Mouse (Mus musculus) ES-E14 (cell line): Measurements from ENCODE around the gene Stpg1.

Experiments used
- CHD2 ChIP-seq: IDR thresholded peaks from 2 replicates; pipeline ENCODE4 v1.6.1; 2014; ENCODE audit warnings: mild to moderate bottlenecking, low read depth, low read length, inconsistent platforms
- HCFC1 ChIP-seq: IDR thresholded peaks from 2 replicates; pipeline ENCODE4 v1.6.1; 2012; ENCODE audit warnings: low read length, inconsistent platforms, borderline replicate concordance; ENCODE audit not compliant: insufficient read depth
- MAFK ChIP-seq: IDR thresholded peaks from 2 replicates; pipeline ENCODE4 v1.6.1; 2014; ENCODE audit warnings: mild to moderate bottlenecking, low read depth, low read length, inconsistent platforms; ENCODE audit not compliant: insufficient read depth
- ZC3H11A ChIP-seq: IDR thresholded peaks from 2 replicates; pipeline ENCODE4 v1.6.1; 2012; ENCODE audit warnings: low read depth, mild to moderate bottlenecking, inconsistent platforms, low read length, borderline replicate concordance
- ZNF384 ChIP-seq: IDR thresholded peaks from 2 replicates; pipeline ENCODE4 v1.6.1; 2012; ENCODE audit warnings: low read depth, low read length, inconsistent platforms

DNA sequence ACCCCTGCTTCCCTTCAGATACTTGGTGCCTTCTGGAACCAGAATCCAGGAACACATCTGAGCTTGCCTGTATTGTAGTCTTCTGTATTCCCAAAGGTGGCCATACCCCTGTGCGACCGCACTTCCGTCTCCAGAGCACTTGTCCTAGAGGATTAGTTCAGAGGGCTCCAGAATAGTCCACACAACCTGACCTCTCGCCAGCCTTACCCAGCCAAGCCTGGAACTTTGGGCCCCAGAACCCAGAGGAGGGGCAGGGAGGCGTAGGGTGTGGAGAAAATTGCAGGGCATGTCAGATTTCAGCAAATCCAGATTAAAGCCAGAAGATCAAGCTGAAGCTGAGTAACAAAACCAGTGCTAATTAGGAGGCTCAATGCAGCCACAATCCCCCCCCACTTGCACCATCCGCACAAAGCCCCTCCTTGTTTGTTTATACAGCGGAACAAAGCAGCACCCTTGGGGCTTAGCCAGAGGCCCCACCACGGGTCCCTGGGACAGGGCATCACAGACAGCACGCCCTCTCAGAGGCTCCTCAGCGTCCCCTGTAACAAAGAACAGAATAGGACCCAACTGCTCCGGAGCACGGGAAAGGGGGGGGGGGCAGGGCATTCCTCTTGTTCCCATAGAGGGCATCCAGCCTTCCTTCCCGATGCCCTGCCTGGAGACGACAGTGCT, 31.6 kb downstream of the Stpg1 start:
- no peak for TF ChIP-seq ZNF384
- TF ChIP-seq MAFK = no peak
- no peak for TF ChIP-seq CHD2
- no peak for TF ChIP-seq HCFC1
- TF ChIP-seq ZC3H11A = no peak
